ENCODE assay signal across 27 mouse cellular contexts in the genomic region with DNA sequence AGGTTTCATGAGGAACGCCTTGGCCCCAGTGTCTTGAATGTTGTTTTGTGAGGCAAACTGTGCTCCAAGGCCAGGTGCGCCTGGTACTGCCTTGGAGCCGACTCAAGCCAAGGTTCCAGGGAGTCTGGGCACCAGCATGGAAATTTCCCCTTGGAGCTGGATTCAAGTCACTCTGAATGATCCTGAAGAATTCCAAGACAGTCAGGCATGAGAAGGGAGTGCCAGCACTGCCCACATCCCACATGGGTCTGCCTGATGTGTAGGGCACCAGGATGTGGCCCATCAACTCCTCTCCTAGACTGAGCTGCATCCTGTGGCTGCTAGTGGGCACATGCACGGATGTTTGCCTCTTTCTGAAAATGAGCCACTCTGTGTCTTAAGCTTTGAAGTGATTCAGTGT. TPM values are rescaled to one million over a fixed set of nuclear protein-coding genes. Genes with fewer than 3 reads are reported as not detected.
"Had no signal": no experiment of that assay in that cellular context is flagged by ENCODE, and none has a peak within 500 bp of the region (broad histone marks: within the 10 kb centered on the region; RNA-seq: fewer than 3 reads in every experiment).

No protein-coding gene starts in this region.

- H3K4me1 ChIP-seq: midbrain, embryonic 12.5 days; neural tube, embryonic 12.5 days had no signal

- H3K36me3 ChIP-seq: midbrain, embryonic 10.5 days; midbrain, embryonic 12.5 days; neural tube, embryonic 12.5 days had no signal

- ATAC-seq: midbrain, embryonic 16.5 days had no signal

- H3K4me3 ChIP-seq: midbrain, embryonic 10.5 days; midbrain, embryonic 12.5 days; myocyte; neural tube, embryonic 12.5 days had no signal

- DNase-seq: lung, adult 18-20 months; lung, embryonic 14.5 days; lung, postnatal 10 days; lung, postnatal 4 days; midbrain, embryonic 14.5 days; retina, postnatal 1 day; right cerebral cortex, adult 18-20 months; right cerebral cortex, postnatal 25 days; right cerebral cortex, postnatal 4 days; spleen, adult 18-20 months; thymus, adult 18-20 months; thymus, postnatal 14 days; thymus, postnatal 36 days had no signal

- H3K4me2 ChIP-seq: lung, embryonic 14.5 days; midbrain, embryonic 12.5 days; neural tube, embryonic 12.5 days had no signal

- H3K27me3 ChIP-seq: neural tube, embryonic 12.5 days had no signal

- H3K27ac ChIP-seq: midbrain, embryonic 10.5 days; midbrain, embryonic 12.5 days; neural tube, embryonic 12.5 days had no signal

- H3K9ac ChIP-seq: lung, embryonic 14.5 days; midbrain, embryonic 12.5 days; neural tube, embryonic 12.5 days had no signal

- H3K9me3 ChIP-seq: midbrain, embryonic 10.5 days; midbrain, embryonic 12.5 days; neural tube, embryonic 12.5 days had no signal

RNA-seq across cellular contexts. Expression of a gene that starts 13.5 kb away (rescaled TPM):
- total RNA-seq: megakaryocyte, adult 5-6 weeks; megakaryocyte-erythroid progenitor cell, adult 5-6 weeks; neutrophil, adult 5-6 weeks had no signal
- polyA plus RNA-seq: lung, embryonic 14.5 days; lung, embryonic 16.5 days; midbrain, embryonic 10.5 days; midbrain, embryonic 12.5 days; midbrain, embryonic 14.5 days; midbrain, embryonic 16.5 days; myocyte; neural tube, embryonic 12.5 days; neural tube, embryonic 14.5 days; small intestine, adult 2 months; stomach, embryonic 14.5 days; stomach, embryonic 16.5 days had no signal

RNA-seq across cellular contexts. Expression of a gene that starts 30.4 kb away (rescaled TPM):
- total RNA-seq: megakaryocyte, adult 5-6 weeks; megakaryocyte-erythroid progenitor cell, adult 5-6 weeks had no signal
- polyA plus RNA-seq: midbrain, embryonic 10.5 days; midbrain, embryonic 12.5 days; midbrain, embryonic 16.5 days; myocyte; neural tube, embryonic 12.5 days; neural tube, embryonic 14.5 days had no signal

RNA-seq across cellular contexts. Expression of a gene that starts 42.1 kb away (rescaled TPM):
- total RNA-seq: megakaryocyte, adult 5-6 weeks; megakaryocyte-erythroid progenitor cell, adult 5-6 weeks; neutrophil, adult 5-6 weeks had no signal
- polyA plus RNA-seq: lung, embryonic 14.5 days; lung, embryonic 16.5 days; midbrain, embryonic 10.5 days; midbrain, embryonic 12.5 days; midbrain, embryonic 14.5 days; midbrain, embryonic 16.5 days; myocyte; neural tube, embryonic 12.5 days; neural tube, embryonic 14.5 days; small intestine, adult 2 months; stomach, embryonic 14.5 days; stomach, embryonic 16.5 days; thymus, postnatal 0 days had no signal

RNA-seq across cellular contexts. Expression of a gene that starts 53.7 kb away (rescaled TPM):
- total RNA-seq: megakaryocyte, adult 5-6 weeks; megakaryocyte-erythroid progenitor cell, adult 5-6 weeks had no signal
